Mouse (Mus musculus): Measurements from ENCODE around the gene Pde11a.
A peak's percentile ranks its signal among the peaks of the same experiment; 100 is the strongest.

GRCm38 (mm10) chr2:76067144-76067543 lies 271.4 kb downstream of the Pde11a start:
- peak; percentile 33; the same call in 1 of the 2 replicates for TF ChIP-seq CTCF (conservative IDR thresholded peaks at IDR 0.05; ENCODE audit: insufficient read depth, insufficient read length, low read depth, low read length)
- TF ChIP-seq POLR2A (IDR thresholded peaks at IDR 0.05; ENCODE audit: low read depth, low read length), result no peak
